Mouse (Mus musculus) urinary bladder, postnatal 14 days (tissue): Measurements from ENCODE around the gene Olfr1232.

ENCODE experiments used
- DNase-seq: peaks from one replicate; pipeline ENCODE4 v3.0.0; 2021; ENCODE audit warnings: low spot score

Gene Olfr1232

DNA sequence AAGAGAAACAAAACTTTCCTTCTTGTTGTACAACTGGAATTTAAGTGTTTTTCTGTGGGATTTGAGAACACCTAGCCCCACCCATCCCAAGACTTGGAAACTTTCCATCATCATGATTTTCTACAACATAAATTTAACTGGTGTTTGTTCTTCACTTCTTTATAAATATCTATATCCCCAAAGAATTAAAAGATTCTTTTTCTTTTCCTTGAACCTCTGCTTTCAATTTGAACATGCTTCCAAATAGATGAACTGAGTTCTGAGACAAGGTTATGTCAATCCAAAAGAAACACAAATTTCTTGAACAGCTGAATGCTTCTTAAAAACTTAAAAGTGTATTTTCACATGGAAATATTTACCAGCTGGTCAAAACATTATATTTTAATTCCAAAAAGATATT is at the start of gene Olfr1232:
Gene Olfr1232 (minus strand): TSS at position 101 of the 400 bp plus-strand sequence.
- DNase-seq = no peak

DNA sequence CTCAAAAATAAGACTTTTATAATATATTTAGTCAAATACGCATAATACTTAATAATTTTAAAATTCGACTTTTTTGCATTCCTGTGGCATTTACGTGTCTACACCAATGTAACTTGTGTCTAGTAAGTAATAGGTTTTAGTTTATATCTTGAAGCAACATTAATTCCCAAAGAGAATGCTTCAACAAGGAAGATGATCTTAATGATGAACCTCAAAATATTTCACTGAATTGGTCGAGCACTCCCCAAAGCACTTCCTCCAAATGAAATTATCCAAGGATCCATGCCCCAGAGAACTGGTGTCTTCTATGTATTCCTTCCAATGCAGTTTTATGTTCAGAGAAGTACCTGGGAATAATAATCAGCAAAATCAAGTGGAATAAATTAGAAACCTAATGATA is 35.3 kb upstream of the Olfr1232 start, which contains the start of gene Olfr1234:
Gene Olfr1234 (minus strand): TSS at position 101 of the 400 bp plus-strand sequence.
- no peak for DNase-seq

DNA sequence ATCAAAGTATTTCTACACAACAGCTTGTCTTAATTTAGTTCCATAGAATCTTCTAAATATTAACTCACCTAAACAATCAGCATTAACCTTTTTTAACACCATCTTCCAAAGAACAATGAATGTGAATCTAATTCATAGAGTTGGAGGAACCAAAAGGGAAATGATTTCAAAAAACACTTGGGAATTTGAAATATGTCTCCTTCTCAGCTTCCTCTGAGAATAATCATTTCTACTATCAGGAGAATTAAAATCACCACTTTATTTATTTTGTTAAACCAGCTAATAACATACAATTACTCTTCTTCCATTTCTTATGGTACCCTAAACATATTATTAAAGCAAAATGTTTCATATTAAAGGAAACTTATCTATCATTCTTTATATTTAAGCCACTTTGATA is 12.8 kb upstream of the Olfr1232 start, which contains the start of gene Olfr1233:
Gene Olfr1233 (minus strand): TSS at position 101 of the 400 bp plus-strand sequence.
- DNase-seq = no peak

GRCm38 (mm10) chr2:89306974-89307373 is 22.5 kb downstream of the Olfr1232 start, which contains the start of gene Olfr1231:
Gene Olfr1231 (minus strand): TSS chr2:89307074.
- no peak for DNase-seq

DNA sequence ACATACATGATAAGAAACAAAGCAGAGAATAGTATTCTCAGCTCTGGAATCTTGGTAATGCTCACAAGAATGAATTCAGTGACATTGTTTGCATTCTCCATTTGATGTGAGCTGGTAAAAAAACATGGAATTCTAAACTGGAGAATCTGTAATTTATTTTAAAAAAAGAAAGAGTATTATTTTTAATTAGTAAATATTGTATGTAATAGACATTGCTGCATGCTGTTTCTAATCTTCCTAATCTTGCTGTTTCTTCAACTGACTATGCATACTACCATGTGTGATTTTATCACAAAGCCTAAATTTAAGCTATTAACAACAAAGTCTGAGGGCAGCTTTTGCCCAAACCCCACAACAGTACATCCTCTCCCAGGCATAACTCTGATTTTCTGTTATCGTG is 32.3 kb downstream of the Olfr1232 start, which contains the start of gene Olfr1230:
Gene Olfr1230 (minus strand): TSS at position 101 of the 400 bp plus-strand sequence.
- DNase-seq = no peak

- no peak for DNase-seq
Observed at GRCm38 (mm10) chr2:89287914-89288313, 41.6 kb downstream of the Olfr1232 start, which contains the start of gene Olfr1229. Gene Olfr1229 (minus strand): TSS chr2:89288014.
